Mouse (Mus musculus) liver, adult 2 months (tissue): ENCODE measurements at regions not wholly inside any gene's neighbourhood (a gene's known extent, or its start where the extent isn't known, plus 50 kb on each side); places are given as distances from the start of the nearest gene placed in this dataset.

Source experiments
- CTCF ChIP-seq: fragments of 200-500 bp; IDR thresholded peaks from 2 replicates; pipeline ENCODE4 v1.5.1; 2011; ENCODE audit warnings: low read depth, low read length, control low read depth
- POLR2A ChIP-seq: fragments of 200-500 bp; IDR thresholded peaks from 2 replicates; pipeline ENCODE4 v1.6.1; 2011; ENCODE audit warnings: low read length, control low read depth; ENCODE audit not compliant: insufficient read depth; ENCODE audit errors: extremely low read depth

DNA sequence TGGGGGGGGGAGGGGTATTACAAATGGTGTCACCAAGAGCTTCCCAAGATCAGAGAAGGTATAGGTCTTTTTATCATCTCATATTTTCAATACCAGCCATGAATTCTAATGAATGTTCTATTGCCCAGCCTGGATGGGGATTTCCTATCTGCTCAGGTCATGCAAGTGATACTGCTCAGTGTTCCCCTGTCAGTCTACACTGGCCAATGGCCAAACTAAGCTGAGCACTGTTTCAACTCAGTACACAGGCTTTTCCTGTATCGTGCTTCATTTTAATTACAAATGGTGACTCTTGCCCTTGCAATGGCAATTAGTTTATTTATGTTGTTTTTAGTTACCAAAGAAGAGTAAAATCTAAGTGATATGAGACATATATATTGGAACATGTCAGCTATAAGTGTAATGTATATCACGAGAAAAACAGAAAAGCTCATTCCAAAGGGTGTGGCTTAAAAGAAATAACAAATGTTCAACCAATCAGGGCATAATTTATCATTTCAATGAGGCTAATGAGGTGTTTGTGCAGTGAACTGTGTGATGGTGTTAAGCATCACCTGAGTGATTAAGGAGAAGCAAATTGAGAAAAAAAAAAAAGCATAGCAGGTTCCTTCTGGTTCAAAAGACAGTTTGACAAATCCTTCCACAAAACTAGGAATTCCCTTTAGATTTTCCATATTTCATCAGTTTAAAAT, 708.3 kb downstream of the Stpg2 start:
- TF ChIP-seq CTCF (no peak), POLR2A (no peak)
